Mouse (Mus musculus) midbrain, embryonic 14.5 days (tissue): ENCODE measurements around the gene Mef2a. TPM values are rescaled to one million over a fixed set of nuclear protein-coding genes. Genes with fewer than 3 reads are reported as not detected.

Source experiments
- ATAC-seq: fragments of 200-750 bp; cut with Nextera tagmentation; 2 replicates; pipeline ENCODE4 v1.8.0; 2017; ENCODE audit warnings: moderate number of reproducible peaks, moderate library complexity; ENCODE audit not compliant: low FRiP score, low TSS enrichment
- DNase-seq: peaks from one replicate; pipeline ENCODE4 v3.0.0-alpha.2; 2015
- H3K27ac ChIP-seq: fragments of 300-500 bp; sonication (generic); replicated peaks from 2 replicates; pipeline ENCODE4 v1.5.1; 2014; ENCODE audit warnings: mild to moderate bottlenecking, low read depth, low read length, moderate library complexity
- H3K27me3 ChIP-seq: fragments of 300-500 bp; sonication (generic); 2 replicates; pipeline ENCODE4 v1.6.1; 2014; ENCODE audit warnings: low read length, control low read depth, mixed read lengths; ENCODE audit not compliant: control insufficient read depth, insufficient read depth
- H3K36me3 ChIP-seq: fragments of 300-500 bp; sonication (generic); 2 replicates; pipeline ENCODE4 v1.6.1; 2014; ENCODE audit warnings: low read length, control low read depth; ENCODE audit not compliant: control insufficient read depth, insufficient read depth
- H3K4me1 ChIP-seq: fragments of 300-500 bp; sonication (generic); 2 replicates; pipeline ENCODE4 v1.6.1; 2014; ENCODE audit warnings: mild to moderate bottlenecking, antibody characterized with exemption, low read length, control low read depth; ENCODE audit not compliant: control insufficient read depth, insufficient read depth
- H3K4me2 ChIP-seq: fragments of 300-500 bp; sonication (generic); 2 replicates; pipeline ENCODE4 v1.6.1; 2014; ENCODE audit warnings: mild to moderate bottlenecking, low read length, moderate library complexity
- H3K4me3 ChIP-seq: fragments of 300-500 bp; sonication (generic); replicated peaks from 2 replicates; pipeline ENCODE4 v1.5.1; 2014; ENCODE audit warnings: low read depth, low read length
- H3K9ac ChIP-seq: fragments of 300-500 bp; sonication (generic); replicated peaks from 2 replicates; pipeline ENCODE4 v1.6.1; 2014; ENCODE audit warnings: mild to moderate bottlenecking, low read length, moderate library complexity
- H3K9me3 ChIP-seq: fragments of 300-500 bp; sonication (generic); 2 replicates; pipeline ENCODE4 v1.6.1; 2016; ENCODE audit warnings: low read length, control low read depth, mixed read lengths; ENCODE audit not compliant: control insufficient read depth
- WGBS: fragments of 180-500 bp; shearing (Covaris S2); extraction: QIAGEN DNeasy Blood & Tissue Kit; methylation state at CpG from one replicate; pipeline ENCODE4 v1.1.7; 2014; 5-methylcytosine and 5-hydroxymethylcytosine counted together
- polyA plus RNA-seq: library from polyadenylated mRNA; unstranded; fragments of >200 nt; fragmentation: Nextera tagmentation; extraction: Ambion mirVana; gene quantifications from 2 replicates; pipeline ENCODE4 v1.2.1, GENCODE M21; 2014

The Mef2a gene
- polyA plus RNA-seq, 1 experiment from 2014 or later: 45.2 TPM

DNA sequence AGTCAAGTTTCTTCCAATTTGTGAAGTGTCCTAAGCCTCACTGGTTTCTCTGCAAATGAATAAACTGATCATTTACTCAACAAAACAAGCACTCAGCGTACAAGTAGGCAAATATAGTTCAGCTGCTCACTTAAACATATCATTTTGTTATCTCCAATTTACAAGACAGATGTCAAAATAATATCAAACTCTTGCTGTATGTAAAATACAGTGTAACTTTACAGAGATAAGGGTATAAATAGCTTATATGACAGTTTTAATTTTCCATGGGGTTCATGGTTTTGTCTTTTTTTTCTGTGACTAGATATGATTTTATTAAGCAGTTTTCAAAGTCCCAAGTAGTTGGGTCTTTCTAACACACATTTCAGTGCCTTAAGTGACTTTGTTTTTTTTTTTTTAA is 127.4 kb downstream of the Mef2a start:
- H3K4me3 ChIP-seq: no peak overlapping the region
- H3K27me3 ChIP-seq: no peaks in the 10 kb centered on the region
- DNase-seq: no peak
- no peaks in the 10 kb centered on the region for H3K4me1 ChIP-seq
- 91% methylated on average over 1 of the region's 1 CpGs for WGBS
- no peak overlapping the region for H3K9ac ChIP-seq
- H3K4me2 ChIP-seq: no peak overlapping the region
- ATAC-seq: no peak
- H3K9me3 ChIP-seq: no peaks in the 10 kb centered on the region
- peaks cover 7% of the 10 kb centered on the region for H3K36me3 ChIP-seq
- H3K27ac ChIP-seq: no peak overlapping the region

DNA sequence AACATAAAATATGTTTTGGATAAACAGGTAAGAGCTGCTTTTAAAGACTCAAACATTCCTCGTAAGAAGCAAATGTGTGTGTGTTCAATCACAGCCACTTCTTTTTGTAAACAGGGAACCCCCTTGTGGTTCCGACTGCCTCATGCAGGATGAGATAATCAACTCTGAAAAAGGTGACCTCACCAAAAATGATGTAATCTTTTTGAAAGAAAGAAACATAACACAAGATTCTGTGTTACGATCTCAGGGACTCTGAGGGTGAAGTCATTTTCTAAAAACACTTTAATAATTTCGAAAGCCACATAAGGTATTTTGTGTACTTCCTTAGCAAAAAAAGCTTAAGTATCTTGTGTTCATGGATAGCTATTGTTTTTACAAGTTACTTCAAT is 128.8 kb downstream of the Mef2a start:
- Histone ChIP-seq H3K9ac (no peak overlapping the region), H3K4me3 (no peak overlapping the region), H3K27me3 (no peaks in the 10 kb centered on the region), H3K4me2 (no peak overlapping the region), H3K27ac (no peak overlapping the region), H3K36me3 (peaks cover 7% of the 10 kb centered on the region), H3K4me1 (no peaks in the 10 kb centered on the region), H3K9me3 (no peaks in the 10 kb centered on the region)
- DNase-seq (peak; percentile 12), ATAC-seq (no peak)
- 76% methylated on average over 4 of the region's 4 CpGs for WGBS

DNA sequence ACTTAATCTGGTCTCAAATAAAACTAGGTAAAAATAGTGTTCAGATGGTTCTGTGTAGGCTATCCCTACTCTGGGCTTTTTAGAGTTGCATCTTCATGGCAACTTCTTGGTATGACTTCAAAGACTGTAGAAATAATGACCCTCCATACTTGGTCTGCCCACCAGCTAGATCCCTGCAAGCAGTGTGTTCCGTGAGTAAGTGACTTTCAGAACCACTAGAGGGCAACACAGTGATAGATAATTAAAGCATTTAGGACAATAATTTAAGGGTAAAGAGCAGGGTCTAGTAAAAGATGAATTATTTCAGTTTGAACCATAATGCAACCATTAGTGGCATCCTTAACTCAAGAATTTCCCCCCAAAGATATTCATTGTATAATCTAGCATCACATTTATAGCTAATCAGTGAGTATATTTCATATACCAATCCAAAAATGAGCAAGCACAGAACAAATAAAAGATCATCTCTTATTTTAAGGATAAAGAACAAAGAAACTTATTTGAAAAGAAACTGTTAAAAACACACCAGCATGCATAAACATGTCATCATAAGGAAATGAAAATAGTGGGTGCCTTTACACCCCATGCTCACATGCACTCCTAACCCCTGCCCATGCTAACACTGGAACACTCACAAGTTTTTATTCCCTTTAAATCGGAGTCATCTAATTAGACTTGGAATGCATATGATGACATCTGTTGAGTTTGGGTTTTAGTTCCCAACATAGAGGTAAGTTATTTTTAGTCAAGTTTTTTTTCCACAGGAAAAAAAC is 129.4 kb downstream of the Mef2a start:
- Histone ChIP-seq H3K27ac (no peak overlapping the region), H3K36me3 (peaks cover 7% of the 10 kb centered on the region), H3K9me3 (no peaks in the 10 kb centered on the region), H3K9ac (no peak overlapping the region), H3K4me3 (no peak overlapping the region), H3K27me3 (no peaks in the 10 kb centered on the region), H3K4me1 (no peaks in the 10 kb centered on the region), H3K4me2 (no peak overlapping the region)
- DNase-seq: peak; percentile 82
- WGBS: 51% methylated on average over 2 of the region's 2 CpGs
- ATAC-seq: no peak

DNA sequence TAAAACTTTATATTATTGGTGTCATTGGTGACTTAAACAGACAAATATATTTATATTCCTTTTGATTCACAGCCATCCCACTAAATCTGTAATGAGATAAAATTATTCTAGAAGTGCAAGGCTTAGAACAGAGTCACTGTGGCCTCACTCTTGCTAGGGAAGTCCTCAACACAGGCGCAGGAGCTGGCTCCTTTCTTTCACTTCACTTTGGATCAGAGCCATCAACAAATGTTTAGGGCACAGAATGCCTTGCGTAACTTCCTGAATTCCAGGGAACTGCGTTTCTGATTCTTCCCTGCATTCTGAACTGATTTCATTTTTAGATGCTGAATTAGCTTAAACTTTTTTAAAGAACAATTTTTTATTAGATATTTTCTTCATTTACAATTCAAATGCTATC is 130.7 kb downstream of the Mef2a start:
- H3K27ac ChIP-seq: no peak overlapping the region
- ATAC-seq: no peak

DNA sequence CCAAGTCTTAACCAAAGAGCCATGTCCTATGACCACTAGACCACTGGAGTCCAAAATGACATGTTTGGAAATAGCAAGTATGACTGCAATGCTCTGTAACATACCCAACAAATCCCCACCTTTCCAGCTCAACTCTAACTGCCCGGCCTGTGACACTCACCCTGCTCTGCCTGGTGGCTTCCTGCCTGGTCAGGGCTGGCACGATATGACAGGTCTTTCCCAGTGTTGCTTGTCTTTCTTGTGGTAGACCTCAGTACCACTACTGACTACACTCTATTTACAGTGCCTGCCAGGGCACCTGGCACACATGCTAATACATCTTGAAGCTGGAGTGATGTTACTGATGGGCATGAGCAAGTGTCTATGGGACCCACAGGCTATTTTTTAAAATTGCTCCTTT is 134.9 kb downstream of the Mef2a start:
- Histone ChIP-seq H3K27me3 (no peaks in the 10 kb centered on the region), H3K9ac (no peak overlapping the region), H3K9me3 (no peaks in the 10 kb centered on the region), H3K4me1 (no peaks in the 10 kb centered on the region), H3K4me3 (no peak overlapping the region), H3K27ac (no peak overlapping the region), H3K36me3 (peaks cover 36% of the 10 kb centered on the region), H3K4me2 (no peak overlapping the region)
- DNase-seq (no peak), ATAC-seq (no peak)
- WGBS: 97% methylated on average over 2 of the region's 2 CpGs

More for the DNA sequence above, 130.7 kb downstream of the Mef2a start:
- no peak overlapping the region for H3K4me3 ChIP-seq
- 93% methylated on average over 3 of the region's 3 CpGs for WGBS
- no peak overlapping the region for H3K9ac ChIP-seq
- H3K27me3 ChIP-seq: no peaks in the 10 kb centered on the region
- H3K4me2 ChIP-seq: no peak overlapping the region
- no peaks in the 10 kb centered on the region for H3K4me1 ChIP-seq
- H3K9me3 ChIP-seq: no peaks in the 10 kb centered on the region
- no peak for DNase-seq
- peaks cover 10% of the 10 kb centered on the region for H3K36me3 ChIP-seq

DNA sequence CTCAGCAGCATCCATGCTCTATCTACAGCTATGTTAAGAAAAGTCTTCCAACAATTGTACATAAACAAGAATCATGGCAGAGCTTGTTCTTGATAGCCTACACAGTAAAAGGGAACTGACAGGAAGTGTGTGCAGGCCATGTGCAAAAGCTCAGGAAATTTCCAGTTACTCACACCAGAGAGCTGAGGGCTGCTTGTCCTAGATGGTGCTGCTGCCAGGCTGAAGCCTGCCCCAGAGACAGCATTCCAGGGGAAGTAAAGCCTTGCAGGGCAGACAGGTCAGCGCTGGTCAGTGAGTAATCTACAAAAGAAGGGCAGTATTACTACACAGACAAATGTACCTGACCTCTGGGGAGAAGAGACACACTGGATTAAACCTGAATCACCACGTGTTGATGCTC is 136.3 kb downstream of the Mef2a start:
- H3K9ac ChIP-seq: no peak overlapping the region
- peaks cover 47% of the 10 kb centered on the region for H3K36me3 ChIP-seq
- no peak overlapping the region for H3K4me3 ChIP-seq
- ATAC-seq: no peak
- no peak overlapping the region for H3K4me2 ChIP-seq
- no peaks in the 10 kb centered on the region for H3K4me1 ChIP-seq
- WGBS: 82% methylated on average over 2 of the region's 2 CpGs
- DNase-seq: no peak
- no peak overlapping the region for H3K27ac ChIP-seq
- no peaks in the 10 kb centered on the region for H3K27me3 ChIP-seq
- H3K9me3 ChIP-seq: no peaks in the 10 kb centered on the region

DNA sequence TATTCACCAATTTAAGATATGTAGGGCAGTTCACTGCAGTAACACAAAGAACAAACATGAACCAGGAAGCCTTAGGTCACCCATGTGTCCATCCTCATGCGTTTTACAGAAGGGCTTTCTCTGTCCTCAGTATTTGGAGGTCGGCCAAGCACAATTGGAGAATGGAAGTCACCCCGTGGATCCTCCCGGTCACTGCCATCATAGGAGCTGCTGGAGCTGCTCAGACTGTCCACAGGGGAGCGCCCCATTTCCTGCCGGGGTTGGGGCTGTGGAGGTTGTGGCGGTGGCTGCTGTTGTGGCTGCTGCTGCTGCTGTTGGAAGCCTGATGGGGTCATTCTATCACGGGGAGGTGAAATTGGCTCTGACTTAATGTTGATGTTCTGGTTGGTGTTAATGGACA is 137.9 kb downstream of the Mef2a start:
- H3K9me3 ChIP-seq: no peaks in the 10 kb centered on the region
- H3K4me1 ChIP-seq: peaks cover 6% of the 10 kb centered on the region; the same call in 1 of the 2 replicates
- no peak for DNase-seq
- no peak overlapping the region for H3K9ac ChIP-seq
- peaks cover 47% of the 10 kb centered on the region for H3K36me3 ChIP-seq
- no peak overlapping the region for H3K4me3 ChIP-seq
- no peak for ATAC-seq
- no peak overlapping the region for H3K4me2 ChIP-seq
- H3K27me3 ChIP-seq: no peaks in the 10 kb centered on the region
- WGBS: 84% methylated on average over 8 of the region's 8 CpGs
- no peak overlapping the region for H3K27ac ChIP-seq

DNA sequence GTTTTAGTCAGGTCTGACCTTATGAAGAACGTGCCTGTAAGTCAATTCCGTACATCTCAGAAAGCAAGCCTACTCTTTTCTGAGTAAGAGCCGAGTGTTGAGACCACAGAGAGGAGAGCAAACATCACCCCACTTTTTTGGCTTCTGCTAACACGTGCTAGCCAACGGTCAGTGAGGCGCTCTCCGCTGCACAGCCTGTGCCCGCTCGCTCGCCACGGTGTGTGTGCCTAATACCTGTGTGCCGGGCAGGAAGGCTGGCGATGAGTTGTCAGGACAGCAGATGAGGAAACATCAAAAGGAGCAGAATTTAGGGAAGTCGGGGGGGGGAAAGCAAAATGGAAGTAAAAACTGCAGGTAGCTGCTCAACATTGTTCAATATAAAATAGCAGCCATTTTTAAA is 140.2 kb downstream of the Mef2a start:
- Histone ChIP-seq H3K4me1 (peaks cover 6% of the 10 kb centered on the region; the same call in 1 of the 2 replicates), H3K4me3 (no peak overlapping the region), H3K9me3 (no peaks in the 10 kb centered on the region), H3K4me2 (no peak overlapping the region), H3K36me3 (peaks cover 42% of the 10 kb centered on the region), H3K9ac (no peak overlapping the region), H3K27ac (no peak overlapping the region), H3K27me3 (no peaks in the 10 kb centered on the region)
- no peak for DNase-seq
- no peak for ATAC-seq
- WGBS: 90% methylated on average over 14 of the region's 14 CpGs

DNA sequence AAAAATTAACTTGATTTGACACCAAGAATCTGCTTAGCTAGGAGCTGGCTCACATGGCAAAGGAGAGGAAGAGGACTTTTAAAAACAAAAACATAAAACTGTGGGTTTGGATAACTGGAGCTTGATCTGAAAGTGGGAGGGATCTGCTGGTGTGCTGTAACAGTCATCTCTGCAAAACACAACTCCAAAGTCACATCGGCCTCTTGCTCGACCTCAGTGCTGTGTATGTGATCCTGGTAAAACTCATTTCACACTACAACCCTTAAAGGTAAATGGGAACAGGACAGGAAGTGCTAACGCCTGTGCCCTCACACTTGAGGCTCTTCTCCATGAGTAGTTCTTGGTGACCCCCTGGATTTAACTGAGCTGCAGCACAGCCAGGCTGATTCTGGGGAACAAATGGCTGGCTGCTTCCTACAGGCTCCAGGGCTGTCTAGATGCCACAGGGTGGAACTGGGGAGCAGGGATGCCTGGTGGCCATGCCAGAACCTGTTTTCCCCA is 142.0 kb downstream of the Mef2a start:
- Histone ChIP-seq H3K36me3 (peaks cover 45% of the 10 kb centered on the region), H3K27ac (peak overlapping the region; percentile 55), H3K4me3 (no peak overlapping the region), H3K4me1 (peaks cover 6% of the 10 kb centered on the region; the same call in 1 of the 2 replicates), H3K9me3 (no peaks in the 10 kb centered on the region), H3K9ac (no peak overlapping the region), H3K27me3 (no peaks in the 10 kb centered on the region), H3K4me2 (no peak overlapping the region)
- DNase-seq (no peak), ATAC-seq (no peak)
- 84% methylated on average over 3 of the region's 3 CpGs for WGBS
